In genomic region chr11:63691041-63691440, GRCm38 (mm10) we compare ENCODE assay signal across 8 mouse cellular contexts.
DNase-seq lines count a peak whose midpoint lies in the region; ATAC-seq and TF ChIP-seq lines count a peak whose summit lies in the region.
"Had no signal": no experiment of that assay in that cellular context is flagged by ENCODE, and none has a peak within 500 bp of the region (broad histone marks: within the 10 kb centered on the region; RNA-seq: fewer than 3 reads in every experiment).

No protein-coding gene starts in this region.

- no peak overlapping the region for H3K27ac ChIP-seq in CH12.LX (ENCODE audit: insufficient read depth, low read depth)
- no peak overlapping the region for H3K27ac ChIP-seq in ES-E14 (ENCODE audit: insufficient read depth, low read depth, low read length, poor library complexity, severe bottlenecking)
- H3K27ac ChIP-seq: midbrain, embryonic 12.5 days had no signal

- peaks cover 4 to 5% of the 10 kb centered on the region in 2 experiments; a peak in 3 of 4 replicates for H3K4me1 ChIP-seq in CH12.LX (ENCODE audit: control insufficient read depth in 1 of 2, insufficient read depth in 2 of 2)
- no peaks in the 10 kb centered on the region for H3K4me1 ChIP-seq in ES-E14 (ENCODE audit: control insufficient read depth in 2 of 2, insufficient read depth in 2 of 2, low read length in 2 of 2, poor library complexity in 1 of 2)
- H3K4me1 ChIP-seq: midbrain, embryonic 12.5 days had no signal

- TF ChIP-seq RAD21 in CH12.LX (IDR thresholded peaks at IDR 0.05; ENCODE audit: low read depth, low read length): peak; percentile 56

- no peak overlapping the region for H3K4me2 ChIP-seq in CH12.LX (ENCODE audit: insufficient read depth, low read depth, poor library complexity, severe bottlenecking)
- H3K4me2 ChIP-seq: midbrain, embryonic 12.5 days had no signal

- intact Hi-C loops in left cerebral cortex, postnatal 4 days (cut with DNase I): no loop called here

- no peak for TF ChIP-seq POLR2A in CH12.LX (IDR thresholded peaks at IDR 0.05; ENCODE audit: low read depth, low read length)

- no peak for TF ChIP-seq EP300 in CH12.LX (IDR thresholded peaks at IDR 0.05; ENCODE audit: low read length)

- dilution Hi-C loops in CH12.LX (cut with MboI; ENCODE audit: extremely low pct_ligation_motif_present, extremely low pct_unique_long_range_greater_than_20kb, low sequenced_read_pairs): no loop called here

- TF ChIP-seq CTCF in CH12.LX (conservative IDR thresholded peaks at IDR 0.05 in 1 of 2, IDR thresholded peaks at IDR 0.05 in 1 of 2; ENCODE audit: low read depth in 2 of 2, low read length in 2 of 2): peak; percentile 56 to 79

- in situ Hi-C loops in CH12.LX (cut with MboI; ENCODE audit: low pct_ligation_motif_present, low pct_unique_long_range_greater_than_20kb, low sequenced_read_pairs) (no loop called here), ES-E14 (cut with MboI; ENCODE audit: low sequenced_read_pairs in 2 of 2, unreplicated experiment in 2 of 2) (no loop called here)

- H3K27me3 ChIP-seq in CH12.LX (replicated peaks): no peaks in the 10 kb centered on the region

- H3K9ac ChIP-seq in CH12.LX (ENCODE audit: insufficient read depth, low read depth): no peak overlapping the region
- no peak overlapping the region for H3K9ac ChIP-seq in ES-E14 (ENCODE audit: insufficient read depth, low read depth, low read length, poor library complexity, severe bottlenecking)
- H3K9ac ChIP-seq: midbrain, embryonic 12.5 days had no signal

- H3K36me3 ChIP-seq in CH12.LX (replicated peaks in 1 of 2; ENCODE audit: control insufficient read depth in 1 of 2, insufficient read depth in 1 of 2, low read length in 1 of 2): no peaks in the 10 kb centered on the region
- H3K36me3 ChIP-seq in ES-E14 (ENCODE audit: control insufficient read depth, insufficient read depth, low read length, poor library complexity, severe bottlenecking): no peaks in the 10 kb centered on the region
- H3K36me3 ChIP-seq: midbrain, embryonic 12.5 days had no signal

- peak; percentile 48 for DNase-seq in kidney, postnatal 10 days
- no peak for DNase-seq in kidney, adult 11 months
- peak; percentile 63 for DNase-seq in CH12.LX (ENCODE audit: extremely low read depth)
- DNase-seq in ES-E14 (ENCODE audit: low read depth, low spot score): peak; percentile 45
- DNase-seq in left cerebral cortex, postnatal 4 days: peak; percentile 13
- DNase-seq in spleen, postnatal 4 days (ENCODE audit: low spot score in 2 of 2): no peak

- no peaks in the 10 kb centered on the region for H3K9me3 ChIP-seq in CH12.LX (replicated peaks; ENCODE audit: low read length)
- no peaks in the 10 kb centered on the region for H3K9me3 ChIP-seq in ES-E14 (ENCODE audit: control insufficient read depth, insufficient read depth, low read depth, low read length)
- H3K9me3 ChIP-seq: midbrain, embryonic 12.5 days had no signal

- H3K79me2 ChIP-seq in CH12.LX (replicated peaks; ENCODE audit: control insufficient read depth, extremely low read depth, insufficient read depth, poor library complexity, severe bottlenecking): no peaks in the 10 kb centered on the region

- H3K4me3 ChIP-seq in CH12.LX (replicated peaks in 1 of 3; ENCODE audit: low read depth in 2 of 3, low read length in 2 of 3, poor library complexity in 1 of 3) (no peak overlapping the region), ES-E14 (ENCODE audit: insufficient read depth in 1 of 2, low read depth in 1 of 2, low read length in 2 of 2, poor library complexity in 1 of 2, severe bottlenecking in 1 of 2) (no peak overlapping the region)
- H3K4me3 ChIP-seq: midbrain, embryonic 12.5 days had no signal

- no peak for ATAC-seq in monocyte, adult 5-6 weeks (replicated peaks; ENCODE audit: insufficient number of reproducible peaks, low FRiP score, low TSS enrichment, poor library complexity, severe bottlenecking)

TF ChIP-seq in CH12.LX, 34 proteins besides CTCF, POLR2A, EP300 and RAD21:
- TF ChIP-seq HCFC1 (IDR thresholded peaks at IDR 0.05; ENCODE audit: low read depth, low read length) (no peak), JUN (IDR thresholded peaks at IDR 0.05; ENCODE audit: insufficient read depth, low read depth, low read length) (no peak), ZMIZ1 (IDR thresholded peaks at IDR 0.05; ENCODE audit: low read depth, low read length) (no peak), ELF1 (IDR thresholded peaks at IDR 0.05; ENCODE audit: low read depth, low read length) (no peak), SMC3 (IDR thresholded peaks at IDR 0.05; ENCODE audit: low read depth, low read length) (peak; percentile 71), E2F4 (IDR thresholded peaks at IDR 0.05; ENCODE audit: insufficient replicate concordance, low read depth, low read length) (no peak), MXI1 (IDR thresholded peaks at IDR 0.05; ENCODE audit: low read depth, low read length) (no peak)

TF ChIP-seq in ES-E14, 5 proteins besides CTCF, POLR2A, EP300 and RAD21:
- peak; percentile 54 for TF ChIP-seq ZC3H11A (IDR thresholded peaks at IDR 0.05; ENCODE audit: borderline replicate concordance, low read depth, low read length)
- TF ChIP-seq CHD2 (IDR thresholded peaks at IDR 0.05; ENCODE audit: low read depth, low read length): no peak
- no peak for TF ChIP-seq ZNF384 (IDR thresholded peaks at IDR 0.05; ENCODE audit: low read depth, low read length)

Comparison
In these comparisons a context has a peak if more than half of its experiments do, and no peak if none do; other contexts are left out.
1. DNase-seq: peak in kidney, postnatal 10 days (single experiment), CH12.LX (single experiment), ES-E14 (single experiment) and left cerebral cortex, postnatal 4 days (single experiment); none in kidney, adult 11 months (single experiment) and spleen, postnatal 4 days (0 of 2).